Mouse (Mus musculus) hindbrain, embryonic 13.5 days (tissue): ENCODE data around the gene Areg. TPM values are rescaled to one million over a fixed set of nuclear protein-coding genes. Genes with fewer than 3 reads are reported as not detected.

Experiments
- ATAC-seq: fragments of 200-750 bp; cut with Nextera tagmentation; 2 replicates; pipeline ENCODE4 v1.8.0; 2017; ENCODE audit warnings: moderate TSS enrichment; ENCODE audit not compliant: low FRiP score
- H3K27ac ChIP-seq: fragments of 300-500 bp; sonication (generic); 2 replicates; pipeline ENCODE4 v1.5.1; 2015; ENCODE audit warnings: inconsistent platforms, mild to moderate bottlenecking, moderate library complexity
- H3K27me3 ChIP-seq: fragments of 300-500 bp; sonication (generic); 2 replicates; pipeline ENCODE4 v1.6.1; 2015; ENCODE audit warnings: mild to moderate bottlenecking, inconsistent platforms
- H3K36me3 ChIP-seq: fragments of 300-500 bp; sonication (generic); 2 replicates; pipeline ENCODE4 v1.6.1; 2015; ENCODE audit warnings: mild to moderate bottlenecking, inconsistent platforms
- H3K4me1 ChIP-seq: fragments of 300-500 bp; sonication (generic); replicated peaks from 2 replicates; pipeline ENCODE4 v1.6.1; 2015; ENCODE audit warnings: inconsistent platforms
- H3K4me2 ChIP-seq: fragments of 300-500 bp; sonication (generic); 2 replicates; pipeline ENCODE4 v1.6.1; 2015; ENCODE audit warnings: inconsistent platforms, mild to moderate bottlenecking, moderate library complexity
- H3K4me3 ChIP-seq: fragments of 300-500 bp; sonication (generic); 2 replicates; pipeline ENCODE4 v1.5.1; 2015; ENCODE audit warnings: mild to moderate bottlenecking, inconsistent platforms
- H3K9ac ChIP-seq: fragments of 300-500 bp; sonication (generic); 2 replicates; pipeline ENCODE4 v1.6.1; 2015; ENCODE audit warnings: mild to moderate bottlenecking, inconsistent platforms
- H3K9me3 ChIP-seq: fragments of 300-500 bp; sonication (generic); 2 replicates; pipeline ENCODE4 v1.6.1; 2016; ENCODE audit warnings: inconsistent platforms
- WGBS: fragments of 180-500 bp; shearing (Covaris S2); methylation state at CpG from one replicate; pipeline ENCODE4 v1.1.7; 2015; 5-methylcytosine and 5-hydroxymethylcytosine counted together
- polyA plus RNA-seq: library from polyadenylated mRNA; unstranded; fragments of >200 nt; fragmentation: Nextera tagmentation; extraction: Ambion mirVana; gene quantifications from 2 replicates; pipeline ENCODE4 v1.2.1, GENCODE M21; 2015

Gene Areg
- polyA plus RNA-seq, 1 experiment from 2014 or later = 0.18 TPM

DNA sequence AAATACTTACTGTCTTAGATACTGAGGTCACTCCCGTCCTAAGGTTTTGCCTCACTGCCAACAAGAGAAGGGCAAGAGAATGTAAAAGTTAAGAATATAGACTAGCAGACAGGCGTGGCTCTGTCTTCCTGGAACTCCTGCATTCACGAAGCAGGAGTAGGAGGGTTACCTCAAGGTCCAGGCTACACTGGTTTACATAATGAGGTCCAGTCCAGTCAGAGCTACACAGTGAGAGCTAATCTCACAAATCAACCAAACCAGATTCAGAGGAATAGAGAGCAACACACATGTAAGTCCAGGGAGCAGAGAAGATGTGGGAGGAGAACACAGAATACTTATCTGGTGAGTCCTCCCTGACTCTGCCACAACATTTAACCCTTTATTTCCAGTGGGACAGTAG is 55.2 kb downstream of the Areg start:
- no peak overlapping the region for H3K27ac ChIP-seq
- no peak overlapping the region for H3K4me3 ChIP-seq
- no peaks in the 10 kb centered on the region for H3K36me3 ChIP-seq
- ATAC-seq = no peak
- H3K4me1 ChIP-seq = no peaks in the 10 kb centered on the region
- H3K9ac ChIP-seq = no peak overlapping the region
- no peak overlapping the region for H3K4me2 ChIP-seq
- H3K9me3 ChIP-seq = no peaks in the 10 kb centered on the region
- H3K27me3 ChIP-seq = no peaks in the 10 kb centered on the region
- 78% methylated on average over 3 of the region's 3 CpGs for WGBS

Other genes with a start within 250 kb of the Areg start
- 0.21 TPM in 1 of 2 replicates, not detected in the other for gene Cxcl1, start 248.4 kb upstream of the Areg start, polyA plus RNA-seq
- not detected in 2 replicates for gene Cxcl2, start 235.7 kb upstream of the Areg start, polyA plus RNA-seq
- gene Mthfd2l, start 208.5 kb upstream of the Areg start, polyA plus RNA-seq = 77.7 and 87.5 TPM in 2 replicates
- not detected in 2 replicates for gene Epgn, start 112.1 kb upstream of the Areg start, polyA plus RNA-seq
- gene Ereg, start 65.0 kb upstream of the Areg start, polyA plus RNA-seq = not detected in 2 replicates